Mouse (Mus musculus) heart, postnatal 25 days (tissue): ENCODE data around the gene Cbx2. TPM values are rescaled to one million over a fixed set of nuclear protein-coding genes. Genes with fewer than 3 reads are reported as not detected.

Experiments used
- DNase-seq: peaks from one replicate; pipeline ENCODE4 v3.0.0; 2022; ENCODE audit warnings: low spot score
- intact Hi-C: fragments of 180-260 bp; cut with DNase I; formaldehyde crosslinking; loops from one replicate; pipeline ENCODE4 v1.15.1; 2025
- total RNA-seq, 2 experiments: library from RNA; stranded (reverse); gene quantifications; 2 replicates each; pipeline ENCODE4 v1.2.3; 2021

Cbx2 gene
- total RNA-seq, 2 experiments from 2014 or later: 3.8 to 3.9 TPM

DNA sequence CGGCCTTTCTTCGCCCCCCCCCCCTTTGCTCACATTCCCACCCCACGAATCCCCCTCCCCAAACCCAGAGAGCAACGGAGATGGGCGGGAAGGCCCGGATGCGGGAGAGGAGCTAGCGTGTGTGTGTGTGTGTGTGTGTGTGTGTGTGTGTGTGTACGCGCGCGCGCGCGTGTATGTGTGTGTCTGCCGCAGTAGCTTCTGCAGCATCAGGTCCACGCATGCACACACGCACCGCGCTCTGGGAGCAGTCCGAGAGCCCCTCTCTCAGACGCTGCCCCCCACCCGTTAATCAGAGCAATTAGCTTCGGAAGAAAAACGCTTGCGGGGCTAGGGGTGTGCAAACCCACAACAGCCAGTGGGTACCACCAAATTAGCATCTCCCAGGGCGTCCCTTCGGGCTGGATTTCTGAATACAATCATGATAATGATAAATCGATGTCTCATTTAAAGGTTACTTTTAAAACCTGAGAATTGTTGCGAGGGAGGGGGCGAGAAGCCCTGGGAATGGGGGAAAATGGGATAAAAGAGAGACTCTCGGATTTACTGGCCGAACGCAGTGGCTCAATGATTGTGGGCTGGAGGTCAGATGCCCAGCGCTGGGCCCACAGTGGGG lies 31.1 kb downstream of the Cbx2 start:
- intact Hi-C loops: loop anchor here (5.0 kb wide), 1 partner anchor 138 kb away; no protein-coding TSS in a partner anchor

DNA sequence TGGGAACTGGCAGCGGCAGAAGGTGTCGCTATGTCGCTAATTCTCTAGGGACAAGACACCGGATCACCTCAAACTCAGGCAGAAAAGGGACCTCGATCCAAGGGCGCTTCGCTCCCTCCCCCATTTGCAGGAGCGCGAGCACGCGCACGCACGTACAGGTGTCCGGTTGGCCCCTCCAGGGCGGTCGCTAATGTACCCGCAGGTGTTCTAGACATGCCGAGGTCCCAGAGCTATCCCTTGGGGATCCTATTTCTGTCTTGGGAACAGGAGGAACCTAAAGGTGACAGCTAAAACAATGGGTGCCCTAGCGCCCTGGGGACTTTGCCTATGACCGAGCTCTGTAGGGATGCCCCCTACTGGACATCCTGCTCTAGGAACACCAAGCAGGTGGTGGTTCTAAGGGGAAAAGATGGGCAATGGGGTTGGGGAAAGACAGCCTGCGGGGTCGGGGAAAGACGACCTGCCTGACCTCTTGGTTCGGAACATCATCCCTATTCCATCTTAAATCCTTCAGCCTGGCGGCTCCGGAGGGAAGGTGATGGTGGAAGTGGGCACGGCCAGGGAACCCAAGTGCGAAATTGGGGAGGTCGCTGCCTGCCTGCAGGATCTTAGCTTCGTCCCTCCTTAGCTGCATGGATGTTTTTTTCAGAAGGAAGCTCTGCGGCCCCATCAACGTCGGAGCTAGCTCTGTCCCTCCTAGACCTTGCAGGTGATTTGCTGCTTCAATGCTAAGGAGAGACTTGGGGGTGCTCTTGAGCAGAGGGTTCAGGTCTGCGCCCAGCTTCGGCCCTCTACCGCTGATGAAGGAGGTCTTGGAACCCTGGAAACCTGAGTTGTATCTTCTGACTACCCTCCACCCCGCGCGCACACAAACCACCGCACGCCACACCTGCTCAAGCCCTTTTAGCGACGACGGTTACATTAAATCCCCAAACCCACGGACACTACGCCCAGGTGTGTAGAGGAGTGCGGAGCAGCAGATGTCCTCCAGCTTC lies 31.9 kb downstream of the Cbx2 start:
- intact Hi-C loops: loop anchor here (5.0 kb wide), 1 partner anchor 138 kb away; no protein-coding TSS in a partner anchor
- no peak for DNase-seq

More for the DNA sequence above, 31.1 kb downstream of the Cbx2 start:
- no peak for DNase-seq

GRCm38 (mm10) chr11:119055571-119056131 lies 32.9 kb downstream of the Cbx2 start:
- no peak for DNase-seq

GRCm38 (mm10) chr11:119056301-119057211 lies 33.8 kb downstream of the Cbx2 start:
- DNase-seq: no peak
- intact Hi-C loops: loop anchor here (2.0 kb wide), 2 partner anchors 14 to 26 kb away; no protein-coding TSS in a partner anchor

More at GRCm38 (mm10) chr11:119055571-119056131, 32.9 kb downstream of the Cbx2 start:
- intact Hi-C loops: loop anchor here (2.0 kb wide), 2 partner anchors 13 to 27 kb away; no protein-coding TSS in a partner anchor

DNA sequence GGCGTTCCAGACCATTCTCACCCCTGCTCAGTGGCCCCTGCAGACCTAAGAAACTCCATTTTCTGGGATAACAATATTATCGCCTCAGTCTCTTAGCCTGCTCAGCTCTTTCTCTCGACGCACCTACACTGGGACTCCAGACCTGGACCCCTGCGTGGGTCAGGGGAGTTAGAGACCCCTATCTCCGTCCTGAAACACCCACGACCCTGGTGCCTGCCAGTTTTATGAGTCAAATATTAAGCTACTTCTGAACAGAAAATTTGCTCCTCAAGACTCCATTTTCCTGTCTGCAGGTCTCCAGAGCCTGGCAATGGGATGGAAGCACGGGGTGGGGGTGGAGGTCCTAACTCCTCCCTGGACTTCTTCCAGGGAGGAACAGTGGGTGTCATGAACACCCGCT lies 34.5 kb downstream of the Cbx2 start:
- no peak for DNase-seq

GRCm38 (mm10) chr11:119058041-119058995 lies 35.6 kb downstream of the Cbx2 start:
- intact Hi-C loops: loop anchor here (2.0 kb wide), 1 partner anchor 64 kb away; no protein-coding TSS in a partner anchor

More for the DNA sequence above, 34.5 kb downstream of the Cbx2 start:
- intact Hi-C loops: loop anchor here (2.0 kb wide), 2 partner anchors 14 to 26 kb away; no protein-coding TSS in a partner anchor

DNA sequence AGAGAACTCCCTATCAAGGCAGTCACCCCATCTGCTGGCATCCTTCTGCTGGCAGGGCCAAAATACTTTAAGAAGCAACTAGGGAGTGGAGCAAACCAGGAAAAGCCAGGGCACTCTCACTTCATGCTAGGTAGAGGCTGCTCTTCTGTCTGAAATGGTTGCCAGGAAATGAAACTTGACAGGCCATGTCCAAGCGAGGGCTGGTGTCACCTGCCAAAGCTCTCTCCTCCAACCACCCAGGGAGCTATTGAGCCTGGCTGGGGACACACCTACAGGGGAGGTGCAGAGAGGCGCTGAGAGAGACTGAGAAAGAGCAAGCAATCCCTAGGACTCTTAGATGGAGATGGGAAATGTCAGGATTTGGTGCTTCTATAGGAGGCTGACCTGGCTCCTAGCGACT lies 36.5 kb downstream of the Cbx2 start:
- intact Hi-C loops: loop anchor here (2.0 kb wide), 1 partner anchor 64 kb away; no protein-coding TSS in a partner anchor

More at GRCm38 (mm10) chr11:119058041-119058995, 35.6 kb downstream of the Cbx2 start:
- DNase-seq: no peak

GRCm38 (mm10) chr11:119066841-119067240 lies 44.1 kb downstream of the Cbx2 start:
- intact Hi-C loops: no loop called here

More for the DNA sequence above, 36.5 kb downstream of the Cbx2 start:
- no peak for DNase-seq

DNA sequence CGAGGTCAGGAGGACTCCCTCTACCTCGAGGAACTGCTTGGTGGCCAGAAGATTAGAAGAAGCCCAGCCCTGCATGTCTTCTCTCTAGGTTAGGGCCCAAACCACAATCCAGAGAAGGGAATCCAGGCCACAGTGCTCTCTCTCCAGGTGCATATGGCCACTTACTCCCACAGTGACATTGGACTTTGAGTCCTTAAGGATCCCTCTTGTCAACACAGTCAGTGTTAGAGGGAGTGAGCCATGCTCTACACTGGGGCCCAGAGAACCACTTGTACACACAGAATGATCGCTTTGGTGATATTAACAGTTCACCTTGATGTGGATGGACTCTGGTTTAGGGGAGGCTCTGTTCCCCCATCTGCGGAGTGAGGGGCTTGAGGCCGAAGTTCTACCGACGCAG lies 49.5 kb downstream of the Cbx2 start:
- intact Hi-C loops: no loop called here
- DNase-seq: no peak

More at GRCm38 (mm10) chr11:119066841-119067240, 44.1 kb downstream of the Cbx2 start:
- DNase-seq: no peak

- intact Hi-C loops: no loop called here
- no peak for DNase-seq
Observed at GRCm38 (mm10) chr11:119072986-119073385, 50.2 kb downstream of the Cbx2 start.

DNA sequence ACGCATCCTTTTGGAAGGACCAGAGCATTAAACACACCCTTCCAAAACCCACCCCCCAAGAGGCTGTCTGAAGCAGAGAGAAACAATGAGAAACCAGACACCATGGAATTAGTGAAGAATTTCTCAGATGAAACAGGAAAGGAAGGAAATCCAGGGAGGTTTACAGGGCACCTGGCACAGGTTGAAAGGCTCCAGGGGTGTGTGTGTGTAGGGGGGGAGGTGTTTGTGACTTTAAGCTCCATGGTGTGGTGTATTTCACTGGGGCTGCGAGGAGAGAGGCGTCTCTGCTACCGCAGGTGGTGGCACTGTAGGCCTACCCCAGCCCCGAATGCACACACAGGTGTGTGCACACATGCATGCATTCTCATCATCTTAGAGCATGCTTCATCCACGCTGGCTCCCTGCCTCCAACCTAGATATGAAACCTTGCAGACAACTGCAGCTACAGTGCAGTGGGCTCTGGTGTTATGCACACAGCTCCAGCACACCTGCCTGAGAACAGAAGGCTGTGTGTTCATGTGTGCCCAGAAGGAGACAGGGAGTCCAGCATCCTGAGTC lies 51.2 kb downstream of the Cbx2 start:
- intact Hi-C loops: no loop called here
- no peak for DNase-seq

DNA sequence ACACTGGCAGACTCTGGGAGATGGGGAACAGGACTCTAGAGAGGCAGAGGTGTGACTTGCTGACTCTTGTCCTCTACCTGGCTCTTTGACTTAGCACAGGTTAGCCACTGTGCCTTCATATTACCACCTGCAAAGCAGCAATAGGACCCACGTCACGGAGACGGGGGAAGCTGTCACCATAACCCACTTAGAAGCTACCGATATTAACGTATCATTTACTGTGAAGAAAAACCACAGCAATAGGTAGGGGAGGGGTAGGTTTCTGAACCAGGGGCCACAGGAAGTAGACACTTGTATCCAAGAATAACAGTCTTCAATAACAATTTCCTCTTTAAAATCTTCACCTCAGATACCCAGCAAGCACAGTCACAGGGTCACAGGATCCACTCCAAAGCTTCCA lies 53.0 kb downstream of the Cbx2 start:
- intact Hi-C loops: no loop called here
- DNase-seq: no peak

- DNase-seq: no peak
- intact Hi-C loops: no loop called here
Observed at GRCm38 (mm10) chr11:119077755-119078154, 55.0 kb downstream of the Cbx2 start.

DNA sequence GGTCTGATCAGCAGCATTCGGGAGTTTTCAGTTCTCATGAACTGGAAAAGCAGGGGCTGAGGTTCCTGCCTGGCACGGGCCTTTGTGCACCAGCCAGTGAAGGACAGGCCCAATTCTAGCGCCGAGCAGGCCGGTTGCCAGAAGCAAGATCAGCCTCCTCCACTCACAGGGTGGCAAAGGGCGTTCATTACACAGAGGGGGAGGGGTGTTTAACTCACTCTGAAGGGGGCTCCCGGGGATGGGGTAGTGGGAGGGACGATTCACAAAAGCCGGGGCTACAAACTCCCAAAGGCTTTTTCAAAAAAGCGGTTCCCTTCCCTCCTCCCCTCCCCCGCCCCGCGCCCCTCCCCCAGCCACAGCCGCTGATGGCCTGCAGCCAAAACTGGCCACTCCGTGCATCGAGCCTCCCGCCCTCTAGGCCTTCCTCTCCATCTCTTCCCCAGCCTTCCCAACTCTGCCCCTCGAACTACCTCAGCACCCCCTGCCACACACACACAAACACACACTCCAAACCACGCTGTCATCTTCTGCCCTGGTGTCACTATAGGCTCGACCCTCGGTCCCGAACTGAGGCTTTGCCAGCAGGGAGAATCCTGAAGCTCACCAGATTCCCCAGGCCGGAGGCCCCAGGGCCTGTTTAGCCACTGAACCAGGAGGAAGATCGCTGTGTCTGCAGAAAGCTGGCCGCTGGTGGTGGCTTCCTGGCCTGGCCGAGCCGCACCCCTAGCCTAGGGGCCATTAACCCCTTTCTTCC lies 56.1 kb downstream of the Cbx2 start:
- DNase-seq: no peak
- intact Hi-C loops: no loop called here

DNA sequence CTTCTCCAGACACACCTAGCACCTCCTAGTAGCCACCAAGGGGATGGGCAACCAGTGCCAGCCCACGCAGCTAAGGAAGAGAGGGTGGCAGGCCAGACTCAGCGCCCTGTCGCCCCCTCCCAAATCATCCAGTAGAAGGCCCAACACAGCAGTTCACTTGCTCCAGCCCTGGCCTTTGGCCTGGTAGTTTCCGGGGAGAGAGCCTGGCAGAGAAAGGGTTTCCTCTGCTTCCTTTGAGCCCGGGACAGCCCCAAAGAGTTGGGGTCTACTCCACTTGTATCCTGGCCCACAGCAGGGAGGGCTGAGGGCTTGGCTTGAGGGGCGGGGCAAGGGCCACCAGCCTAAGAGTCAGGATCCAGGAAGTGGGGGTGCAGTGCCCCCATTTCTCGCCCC lies 56.7 kb downstream of the Cbx2 start:
- intact Hi-C loops: no loop called here
- no peak for DNase-seq

GRCm38 (mm10) chr11:119080461-119081147 lies 57.8 kb downstream of the Cbx2 start:
- intact Hi-C loops: no loop called here
- DNase-seq: no peak
